Mouse (Mus musculus): ENCODE results near the gene Ift46. TPM values are rescaled to one million over a fixed set of nuclear protein-coding genes. Genes with fewer than 3 reads are reported as not detected.
A peak's percentile ranks its signal among the peaks of the same experiment; 100 is the strongest.

Gene Ift46
- polyA plus RNA-seq, 1 experiment: 132 TPM

DNA sequence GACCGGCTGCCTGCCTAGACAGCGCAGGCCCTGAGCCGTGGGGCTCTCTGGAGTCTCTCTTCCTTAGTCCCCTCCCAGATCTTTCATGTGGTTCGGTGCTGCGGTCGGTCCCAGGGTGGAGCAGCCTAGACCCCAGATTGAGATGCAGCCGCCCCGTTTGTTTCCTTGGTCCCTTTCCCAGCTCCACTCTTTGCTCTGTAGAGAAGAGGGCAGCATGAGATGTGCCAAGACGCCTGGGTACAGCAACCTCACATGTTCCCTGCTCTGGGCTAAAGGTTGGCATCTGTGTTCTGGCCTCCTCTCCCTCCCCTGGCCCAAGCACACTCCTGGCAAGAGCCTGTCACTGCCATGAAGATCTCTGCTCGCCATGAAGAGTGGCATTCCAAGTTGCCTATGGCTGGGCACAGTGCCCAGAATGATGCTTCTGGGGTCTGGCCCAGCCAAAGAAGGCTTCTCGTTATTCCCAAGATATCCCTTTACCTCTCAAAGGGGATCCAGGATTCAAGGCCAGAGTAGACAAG, 44.1 kb upstream of the Ift46 start:
- Histone ChIP-seq H3K4me3 (ENCODE audit: insufficient read depth, low read length) (no peak overlapping the region), H3K4me1 (ENCODE audit: control insufficient read depth, insufficient read depth, low read length) (peaks cover 37% of the 10 kb centered on the region), H3K27ac (ENCODE audit: insufficient read depth, low read length) (peak overlapping the region; percentile 81)
- TF ChIP-seq POLR2A (IDR thresholded peaks at IDR 0.05; ENCODE audit: low read depth, low read length) (no peak), CTCF (IDR thresholded peaks at IDR 0.05; ENCODE audit: borderline replicate concordance, insufficient read depth, low read length) (no peak)

DNA sequence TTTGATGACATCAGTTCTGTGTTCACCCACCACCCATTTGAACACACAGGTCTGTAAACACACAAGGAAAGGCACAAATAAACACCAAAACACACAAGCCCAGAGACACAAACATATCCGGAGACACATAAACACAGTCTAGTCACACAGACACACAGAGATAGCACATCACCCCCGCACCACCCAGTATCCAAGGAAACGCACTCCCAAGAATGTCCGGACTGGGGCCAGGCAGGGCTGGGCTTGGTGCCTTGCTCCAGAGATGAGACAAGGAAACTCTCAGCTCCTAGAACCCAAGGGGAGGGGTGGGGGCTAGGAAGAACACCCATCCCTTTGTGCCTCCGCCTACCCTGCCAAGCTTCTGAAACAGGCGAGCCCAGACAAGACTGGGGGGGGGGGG, 43.5 kb upstream of the Ift46 start:
- peak overlapping the region; percentile 81 for H3K27ac ChIP-seq (ENCODE audit: insufficient read depth, low read length)
- peaks cover 37% of the 10 kb centered on the region for H3K4me1 ChIP-seq (ENCODE audit: control insufficient read depth, insufficient read depth, low read length)
- H3K4me3 ChIP-seq (ENCODE audit: insufficient read depth, low read length): no peak overlapping the region
- TF ChIP-seq POLR2A (IDR thresholded peaks at IDR 0.05; ENCODE audit: low read depth, low read length): no peak
- no peak for TF ChIP-seq CTCF (IDR thresholded peaks at IDR 0.05; ENCODE audit: borderline replicate concordance, insufficient read depth, low read length)

DNA sequence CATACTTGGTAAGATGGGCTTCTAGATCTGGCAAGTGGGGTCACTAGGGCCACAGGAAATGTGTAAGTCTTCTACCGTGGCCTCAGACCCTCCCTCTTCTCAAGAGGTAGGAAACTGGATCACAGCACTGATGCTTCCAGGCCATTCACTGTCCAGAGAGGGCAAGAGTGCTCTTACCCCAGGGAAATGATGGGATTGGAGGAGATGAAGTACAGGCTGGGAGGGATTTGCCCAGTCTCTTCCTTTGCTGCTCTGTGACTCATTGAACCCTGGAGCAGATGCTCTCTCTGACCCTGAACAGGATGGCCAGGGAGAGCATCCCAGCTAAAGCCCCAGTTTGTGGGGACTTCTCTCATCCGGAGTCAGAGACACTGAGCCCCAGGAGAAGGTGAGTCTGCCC, 43.0 kb upstream of the Ift46 start:
- TF ChIP-seq POLR2A (IDR thresholded peaks at IDR 0.05; ENCODE audit: low read depth, low read length) (no peak), CTCF (IDR thresholded peaks at IDR 0.05; ENCODE audit: borderline replicate concordance, insufficient read depth, low read length) (no peak)
- Histone ChIP-seq H3K4me3 (ENCODE audit: insufficient read depth, low read length) (no peak overlapping the region), H3K27ac (ENCODE audit: insufficient read depth, low read length) (peak overlapping the region; percentile 81), H3K4me1 (ENCODE audit: control insufficient read depth, insufficient read depth, low read length) (peaks cover 37% of the 10 kb centered on the region)

DNA sequence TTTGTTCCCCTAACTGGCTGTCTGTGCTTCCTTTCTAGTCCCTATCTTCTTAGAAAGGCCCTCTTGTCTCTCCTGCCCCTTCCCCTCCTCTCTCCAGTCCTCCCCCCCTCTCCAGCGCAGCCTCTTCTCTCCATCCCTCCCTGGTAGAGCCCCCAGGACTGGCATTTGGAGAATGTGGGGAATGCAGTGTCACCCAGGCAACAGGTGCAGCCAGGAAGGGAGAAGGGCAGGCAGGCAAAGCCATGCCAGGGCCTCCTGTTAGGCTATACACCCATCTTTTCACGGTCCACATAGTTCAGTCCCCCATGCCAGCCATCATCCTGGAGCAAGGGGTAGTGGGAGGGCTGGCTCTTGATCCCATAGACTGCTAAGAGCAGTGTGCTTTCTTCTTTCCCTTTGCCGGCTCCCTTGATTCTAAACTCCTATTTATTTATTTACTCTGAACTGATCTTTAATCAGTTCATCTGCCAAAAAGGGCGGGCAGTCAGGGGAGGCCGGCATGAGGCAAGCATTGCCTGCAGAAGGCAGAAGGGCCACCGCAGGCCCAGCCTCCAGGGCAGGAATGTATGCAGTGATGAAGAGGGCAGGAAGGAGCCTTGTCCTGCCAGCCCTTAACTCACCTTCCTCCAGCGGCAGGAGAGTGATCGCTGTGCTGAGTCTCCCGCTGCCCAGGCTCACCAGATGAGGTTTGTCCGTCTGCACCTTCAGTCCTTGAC, 41.1 kb upstream of the Ift46 start:
- TF ChIP-seq CTCF (IDR thresholded peaks at IDR 0.05; ENCODE audit: borderline replicate concordance, insufficient read depth, low read length) (no peak), POLR2A (IDR thresholded peaks at IDR 0.05; ENCODE audit: low read depth, low read length) (no peak)
- H3K27ac ChIP-seq (ENCODE audit: insufficient read depth, low read length): 0 out of 2 replicates have a peak overlapping the region, but pooled peaks have one; percentile 18
- no peak overlapping the region for H3K4me3 ChIP-seq (ENCODE audit: insufficient read depth, low read length)
- peaks cover 35% of the 10 kb centered on the region for H3K4me1 ChIP-seq (ENCODE audit: control insufficient read depth, insufficient read depth, low read length)

DNA sequence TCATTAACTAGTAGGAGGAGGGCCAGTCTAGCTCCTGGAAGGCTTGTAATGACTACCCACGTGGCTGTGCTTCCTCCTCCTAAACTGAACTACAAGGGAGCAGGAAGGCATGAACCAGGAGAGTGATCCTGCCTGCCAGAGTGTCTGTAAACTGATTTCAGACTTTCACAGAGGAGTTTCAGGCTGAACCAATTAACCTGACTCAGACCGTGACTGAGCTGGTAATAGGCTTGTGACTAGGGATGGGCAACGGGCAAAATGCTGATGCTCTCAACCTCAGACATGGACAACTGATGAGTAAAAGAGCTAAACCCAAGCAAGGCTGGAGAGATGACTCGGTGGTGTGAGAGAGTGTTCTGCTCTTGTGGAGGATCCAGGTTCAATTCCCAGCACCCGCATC, 40.3 kb upstream of the Ift46 start:
- Histone ChIP-seq H3K4me3 (ENCODE audit: insufficient read depth, low read length) (no peak overlapping the region), H3K4me1 (ENCODE audit: control insufficient read depth, insufficient read depth, low read length) (peaks cover 33% of the 10 kb centered on the region), H3K27ac (ENCODE audit: insufficient read depth, low read length) (no peak overlapping the region)
- TF ChIP-seq CTCF (IDR thresholded peaks at IDR 0.05; ENCODE audit: borderline replicate concordance, insufficient read depth, low read length) (no peak), POLR2A (IDR thresholded peaks at IDR 0.05; ENCODE audit: low read depth, low read length) (no peak)

DNA sequence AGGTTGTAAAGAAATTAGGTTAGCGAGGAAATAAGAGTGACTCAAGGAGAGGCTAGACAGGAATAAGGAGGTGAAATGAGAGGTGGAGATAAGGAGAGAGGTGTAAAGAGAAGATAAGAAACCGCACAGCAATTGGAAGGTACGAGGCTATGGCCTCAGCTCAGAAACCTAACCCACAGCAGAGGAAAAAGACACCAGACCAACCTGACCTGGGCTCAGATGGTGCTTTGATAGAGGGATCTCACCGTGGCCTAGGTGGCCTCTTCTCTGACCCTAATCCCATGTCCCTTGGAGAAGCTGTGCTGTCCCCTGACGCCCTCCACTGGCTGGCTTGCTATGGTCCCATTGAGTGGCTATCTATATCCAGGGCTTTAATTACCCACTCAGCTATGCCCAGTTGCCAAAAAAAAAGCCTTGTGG, 35.6 kb upstream of the Ift46 start:
- TF ChIP-seq POLR2A (IDR thresholded peaks at IDR 0.05; ENCODE audit: low read depth, low read length): no peak
- no peak for TF ChIP-seq CTCF (IDR thresholded peaks at IDR 0.05; ENCODE audit: borderline replicate concordance, insufficient read depth, low read length)
- peaks cover 19% of the 10 kb centered on the region for H3K4me1 ChIP-seq (ENCODE audit: control insufficient read depth, insufficient read depth, low read length)

DNA sequence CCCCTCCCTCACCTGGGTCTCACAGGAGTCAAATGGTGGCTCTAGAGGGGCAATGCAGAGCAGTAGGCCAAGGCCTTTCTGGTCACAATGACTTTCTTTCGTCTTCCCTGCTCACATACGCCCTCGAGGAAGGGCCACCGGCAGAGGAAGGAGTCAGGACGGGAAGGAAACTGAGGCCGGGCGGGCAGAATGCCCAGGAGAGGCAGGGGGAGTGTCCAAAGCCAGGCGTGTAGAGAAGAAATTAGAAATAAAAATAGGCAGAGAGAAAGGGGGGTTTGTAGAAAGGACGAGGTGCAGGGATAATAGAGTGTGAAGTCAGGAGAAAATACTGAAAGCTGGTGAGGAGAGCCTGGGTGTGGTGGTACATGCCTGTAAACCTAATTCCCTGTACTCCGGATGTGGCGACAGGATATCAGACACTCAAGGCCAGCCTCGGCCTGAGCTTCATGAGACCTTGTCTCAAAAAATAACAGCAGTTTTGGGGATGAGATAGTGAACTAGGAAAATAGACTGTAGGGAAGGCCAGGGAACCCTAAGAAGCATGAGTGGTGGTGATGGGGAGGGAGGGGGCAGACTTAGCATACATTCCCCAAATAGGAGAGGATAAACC, 34.7 kb upstream of the Ift46 start:
- Histone ChIP-seq H3K27ac (ENCODE audit: insufficient read depth, low read length) (peak overlapping the region; percentile 53), H3K4me3 (ENCODE audit: insufficient read depth, low read length) (peak overlapping the region; percentile 70), H3K4me1 (ENCODE audit: control insufficient read depth, insufficient read depth, low read length) (peaks cover 13% of the 10 kb centered on the region)
- no peak for TF ChIP-seq CTCF (IDR thresholded peaks at IDR 0.05; ENCODE audit: borderline replicate concordance, insufficient read depth, low read length)
- TF ChIP-seq POLR2A (IDR thresholded peaks at IDR 0.05; ENCODE audit: low read depth, low read length): no peak

More for the DNA sequence above, 35.6 kb upstream of the Ift46 start:
- Histone ChIP-seq H3K4me3 (ENCODE audit: insufficient read depth, low read length) (no peak overlapping the region), H3K27ac (ENCODE audit: insufficient read depth, low read length) (no peak overlapping the region)

DNA sequence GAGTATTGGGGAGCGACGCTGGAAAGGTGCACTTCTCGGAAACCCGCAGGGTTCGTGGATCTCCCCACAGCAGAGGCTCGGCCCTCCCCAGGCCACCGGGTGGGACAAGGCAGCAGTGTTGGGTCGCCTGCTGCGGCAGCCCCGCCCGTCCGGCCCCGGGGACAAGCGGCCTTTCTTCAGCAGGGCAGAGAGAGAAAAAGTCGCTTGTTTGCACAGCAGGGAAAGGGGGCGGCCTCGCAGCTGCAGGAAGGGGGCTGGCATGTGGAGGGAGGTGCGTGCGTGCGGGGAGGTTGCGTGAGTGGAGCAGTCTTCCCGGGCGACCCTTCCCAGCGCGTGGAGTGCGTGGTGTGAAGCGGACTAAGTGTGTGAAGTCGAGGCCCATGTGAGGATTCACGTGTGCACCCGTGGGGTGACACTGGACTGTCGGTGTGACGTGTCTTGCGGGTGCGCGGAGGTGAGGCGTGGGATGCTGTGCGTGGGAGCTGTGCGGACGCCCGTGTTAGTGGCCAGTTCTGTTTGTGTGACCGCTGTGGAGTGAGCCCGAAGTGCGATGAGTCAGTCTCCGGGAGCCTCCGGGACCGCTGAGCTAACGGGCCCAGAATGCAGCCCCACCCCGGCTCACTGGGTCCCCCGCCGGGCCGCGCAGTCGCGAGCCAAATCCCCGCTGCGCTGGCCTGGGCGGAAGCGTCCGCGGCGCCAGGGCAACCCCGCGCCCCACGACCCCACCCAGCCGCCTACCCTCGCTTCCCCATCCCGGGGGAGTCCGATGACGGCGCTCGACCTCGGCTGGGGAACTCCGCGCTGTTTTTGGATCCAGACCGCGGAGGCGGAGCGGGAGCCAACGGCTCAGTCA, 33.8 kb upstream of the Ift46 start:
- peak overlapping the region; percentile 74 for H3K27ac ChIP-seq (ENCODE audit: insufficient read depth, low read length)
- peaks cover 12% of the 10 kb centered on the region; the same call in 1 of the 2 replicates for H3K4me1 ChIP-seq (ENCODE audit: control insufficient read depth, insufficient read depth, low read length)
- TF ChIP-seq POLR2A (IDR thresholded peaks at IDR 0.05; ENCODE audit: low read depth, low read length): peak; percentile 40
- no peak for TF ChIP-seq CTCF (IDR thresholded peaks at IDR 0.05; ENCODE audit: borderline replicate concordance, insufficient read depth, low read length)
- H3K4me3 ChIP-seq (ENCODE audit: insufficient read depth, low read length): peak overlapping the region; percentile 70

Measured in embryonic fibroblast, embryonic 13.5 days (primary cell).